Mouse (Mus musculus) heart, adult 18-20 months (tissue): ENCODE results near the gene Rnf43. TPM values are rescaled to one million over a fixed set of nuclear protein-coding genes. Genes with fewer than 3 reads are reported as not detected.

Experiments used
- DNase-seq, 2 experiments: peaks; one replicate each; pipeline ENCODE4 v3.0.0; 2021 to 2022; ENCODE audit warnings: mixed read lengths in 1 of 2
- long read RNA-seq, 2 experiments: library from polyadenylated mRNA; stranded (forward); transcript quantifications; one replicate each; pipeline ENCODE4 v2.0.0; 2021
- total RNA-seq, 2 experiments: library from RNA; stranded (reverse); gene quantifications; 2 replicates each; pipeline ENCODE4 v1.2.3; 2021

The Rnf43 gene
- total RNA-seq, result under 1 TPM; 0.10 to 0.67 TPM
- long read RNA-seq, experiment 1, partial matches to known transcripts, result 0 of 1 reads
- long read RNA-seq, experiment 1, other reads (novel, unspliced or antisense), result 1 of 1 reads
- long read RNA-seq, experiment 2, partial matches to known transcripts, result 0 of 2 reads
- long read RNA-seq, experiment 2, other reads (novel, unspliced or antisense), result 2 of 2 reads

GRCm38 (mm10) chr11:87662407-87662806 is at the start of gene Rnf43:
Gene Rnf43 (plus strand): TSS chr11:87662722.
- peak; percentile 80 to 92 for DNase-seq

DNA sequence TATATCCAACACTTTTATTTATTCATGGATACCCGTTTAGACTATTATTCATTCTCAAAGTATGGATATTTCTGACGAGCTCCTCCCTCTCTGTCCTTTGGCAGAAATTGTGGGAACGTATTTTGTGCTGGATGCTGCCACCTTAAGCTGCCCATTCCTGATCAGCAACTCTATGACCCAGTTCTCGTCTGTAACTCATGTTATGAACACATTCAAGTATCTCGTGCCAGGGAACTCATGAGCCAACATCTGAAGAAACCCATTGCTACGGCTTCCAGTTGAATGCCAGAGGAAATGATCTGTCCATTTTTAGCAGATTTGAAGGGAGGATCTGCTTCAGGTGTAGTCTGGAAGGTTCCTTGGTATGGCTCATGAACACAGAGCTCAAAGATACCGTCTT is 48.5 kb upstream of the Rnf43 start:
- no peak for DNase-seq

GRCm38 (mm10) chr11:87615551-87615950 is 47.0 kb upstream of the Rnf43 start:
- DNase-seq, result no peak

GRCm38 (mm10) chr11:87615952-87616351 is 46.6 kb upstream of the Rnf43 start:
- DNase-seq, result no peak

DNA sequence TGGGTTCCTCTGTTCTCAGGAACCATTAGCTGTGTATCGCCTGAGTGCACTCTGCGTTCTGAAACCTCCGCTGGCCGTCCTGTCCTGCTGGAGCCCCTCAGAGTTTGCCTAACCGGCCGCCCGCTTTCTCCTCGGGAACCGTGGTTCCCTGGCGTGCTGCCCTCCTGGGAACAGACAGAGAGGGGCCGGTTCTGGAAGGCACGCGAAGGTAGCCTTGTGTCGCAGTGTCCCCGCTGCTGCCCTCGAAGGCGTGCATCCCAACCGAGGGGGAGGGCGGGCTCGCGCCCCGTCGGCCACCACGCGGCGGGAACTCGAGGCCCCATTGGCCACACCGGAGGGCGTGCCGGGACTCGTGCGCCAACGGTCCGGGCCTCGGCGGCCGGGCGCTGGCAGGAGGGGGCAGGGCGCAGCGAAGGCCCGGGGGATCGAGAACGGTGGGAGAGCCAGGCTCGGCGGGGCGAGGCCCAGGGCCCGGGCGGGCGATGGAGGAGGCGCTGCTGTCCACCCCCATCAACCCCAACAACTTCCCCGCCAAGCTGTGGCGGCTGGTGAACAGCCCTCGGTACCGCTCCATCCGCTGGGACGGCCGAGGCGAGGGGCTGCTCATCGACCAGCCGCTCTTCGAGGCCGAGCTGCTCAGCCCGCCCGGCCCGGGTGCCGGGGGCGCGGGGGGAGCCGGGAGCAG is 45.6 kb upstream of the Rnf43 start, which contains the start of gene Hsf5:
Gene Hsf5, plus strand, starts transcription at position 375 of the 685 bp plus-strand sequence.
- DNase-seq, result no peak

- DNase-seq, result no peak
These were observed 44.9 kb upstream of the Rnf43 start for GRCm38 (mm10) chr11:87617606-87618005.

DNA sequence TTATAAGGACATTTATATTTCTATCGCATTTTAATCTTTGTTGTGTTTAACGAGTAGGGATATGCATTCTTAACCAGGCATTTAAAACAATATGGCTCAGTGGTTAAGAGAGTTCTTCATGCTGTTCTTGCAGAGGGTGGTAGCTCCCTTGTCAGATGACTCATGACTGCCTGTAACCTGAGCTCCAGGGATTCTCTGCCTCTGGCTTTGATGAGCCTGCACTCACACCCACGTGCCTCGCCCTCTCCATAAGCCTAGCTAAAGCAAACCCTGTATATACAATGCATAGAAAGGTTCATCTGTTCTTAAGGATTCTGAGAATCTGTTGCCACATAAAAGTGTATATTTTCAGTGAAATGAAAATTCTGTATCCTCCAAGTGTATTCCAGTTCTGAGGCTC is 39.4 kb upstream of the Rnf43 start:
- no peak for DNase-seq

DNA sequence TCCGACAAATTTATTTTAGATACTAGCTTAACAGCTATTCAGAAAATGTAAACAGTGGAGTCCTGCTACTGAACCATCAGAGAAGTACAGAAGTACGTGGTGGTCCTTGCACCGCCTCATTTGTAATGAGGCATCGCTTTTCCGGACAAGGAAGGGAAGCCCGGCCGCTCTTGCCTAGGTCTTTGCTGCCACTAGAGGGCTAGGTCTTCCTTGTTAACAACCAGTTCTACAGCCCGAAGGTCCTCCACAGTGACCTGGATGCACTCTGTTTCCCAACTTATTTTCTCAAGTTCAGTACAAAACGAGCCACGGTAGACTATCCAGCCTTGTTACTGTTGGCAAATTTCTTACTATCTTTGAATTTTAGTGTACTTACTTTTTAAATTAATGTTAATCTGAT is 32.7 kb upstream of the Rnf43 start:
- DNase-seq, result peak in 1 of 2 experiments; percentile 48

DNA sequence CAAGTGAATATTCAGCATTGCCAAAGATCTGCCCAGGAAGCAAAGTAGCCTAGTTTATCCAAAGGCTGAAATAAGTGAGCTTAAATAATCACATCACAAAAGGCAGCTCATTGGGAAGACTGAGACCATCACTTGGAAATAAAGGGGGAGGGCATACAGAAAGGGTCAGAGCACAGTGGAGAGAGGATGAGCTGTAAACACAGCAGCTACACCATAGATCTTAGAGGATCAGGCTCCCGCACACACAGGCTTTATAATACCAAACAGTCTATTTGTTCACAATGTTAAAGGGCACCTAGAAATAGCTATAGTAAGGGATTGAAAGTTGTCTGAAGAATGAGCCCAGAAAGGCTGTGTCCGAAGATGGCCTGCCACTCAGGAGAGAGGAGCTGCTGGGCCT is 23.7 kb upstream of the Rnf43 start:
- no peak for DNase-seq

- DNase-seq, result peak; percentile 68 to 70
These were observed 23.3 kb upstream of the Rnf43 start for GRCm38 (mm10) chr11:87639206-87639605.

- DNase-seq, result no peak
These were observed 19.7 kb upstream of the Rnf43 start for GRCm38 (mm10) chr11:87642865-87643264.

DNA sequence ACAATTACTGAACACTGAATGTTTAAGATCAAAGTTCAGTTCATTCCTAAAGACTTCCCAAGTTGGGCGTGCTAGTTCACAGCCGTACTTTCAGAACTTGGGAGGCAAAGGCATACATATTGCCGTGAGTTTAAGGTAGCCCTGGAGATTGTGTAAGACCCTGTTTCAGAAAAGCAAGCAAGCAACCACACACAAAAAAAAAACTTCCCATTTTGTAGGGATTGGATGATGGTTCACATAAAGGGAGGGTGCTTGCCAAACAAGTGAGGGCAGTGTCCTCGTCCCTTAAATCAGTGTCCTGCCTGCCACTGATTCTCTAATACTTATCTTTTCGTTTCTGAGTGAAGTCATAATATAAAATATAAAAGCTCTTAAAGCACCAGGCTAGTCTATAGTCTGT is 7.8 kb upstream of the Rnf43 start:
- no peak for DNase-seq

DNA sequence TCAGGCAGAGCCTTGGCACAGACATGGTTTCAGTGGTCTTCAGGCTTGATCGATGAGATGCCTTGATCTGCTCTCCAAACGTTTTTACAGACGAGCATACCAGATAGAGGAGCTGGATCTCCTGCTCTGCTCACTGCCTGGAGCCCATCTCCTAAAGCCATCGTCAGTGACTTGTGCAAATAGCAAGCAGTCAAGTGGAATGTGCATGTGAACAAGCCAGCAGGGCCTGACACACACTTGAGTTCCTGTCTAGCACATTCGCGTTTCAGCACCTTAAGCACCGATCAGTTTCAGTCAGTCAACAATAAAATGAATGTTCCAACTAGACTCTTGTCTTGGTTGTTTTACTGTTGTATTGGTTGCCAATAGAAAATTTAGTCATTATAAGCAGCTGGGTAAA is 3.3 kb upstream of the Rnf43 start:
- DNase-seq, result no peak

DNA sequence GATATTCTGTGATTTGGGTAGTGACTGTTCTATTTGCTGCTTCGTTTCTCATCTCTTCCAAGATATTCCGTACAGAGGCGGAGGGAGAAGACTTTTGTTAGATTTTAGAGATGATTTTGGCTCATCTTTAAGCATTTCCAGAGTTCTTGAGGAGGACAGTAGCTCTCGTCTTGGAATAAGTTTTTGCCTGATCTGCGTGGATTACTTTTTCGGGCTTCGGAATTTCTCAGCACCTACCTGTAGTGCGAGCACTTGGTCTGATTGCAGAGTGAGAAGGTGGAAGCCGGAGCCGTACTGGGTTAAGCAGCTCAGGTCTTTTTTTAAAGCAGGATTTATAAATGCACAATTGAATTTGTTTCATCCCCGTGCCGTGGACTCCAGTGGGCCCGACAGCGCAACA is 300 bp downstream of the Rnf43 start:
- DNase-seq, result peak in 1 of 2 experiments; percentile 5

- no peak for DNase-seq
These were observed 1.4 kb downstream of the Rnf43 start for GRCm38 (mm10) chr11:87663948-87664347.

GRCm38 (mm10) chr11:87664521-87664920 is 2.0 kb downstream of the Rnf43 start:
- no peak for DNase-seq

GRCm38 (mm10) chr11:87665224-87665623 is 2.7 kb downstream of the Rnf43 start:
- DNase-seq, result no peak

GRCm38 (mm10) chr11:87665658-87666057 is 3.1 kb downstream of the Rnf43 start:
- no peak for DNase-seq

DNA sequence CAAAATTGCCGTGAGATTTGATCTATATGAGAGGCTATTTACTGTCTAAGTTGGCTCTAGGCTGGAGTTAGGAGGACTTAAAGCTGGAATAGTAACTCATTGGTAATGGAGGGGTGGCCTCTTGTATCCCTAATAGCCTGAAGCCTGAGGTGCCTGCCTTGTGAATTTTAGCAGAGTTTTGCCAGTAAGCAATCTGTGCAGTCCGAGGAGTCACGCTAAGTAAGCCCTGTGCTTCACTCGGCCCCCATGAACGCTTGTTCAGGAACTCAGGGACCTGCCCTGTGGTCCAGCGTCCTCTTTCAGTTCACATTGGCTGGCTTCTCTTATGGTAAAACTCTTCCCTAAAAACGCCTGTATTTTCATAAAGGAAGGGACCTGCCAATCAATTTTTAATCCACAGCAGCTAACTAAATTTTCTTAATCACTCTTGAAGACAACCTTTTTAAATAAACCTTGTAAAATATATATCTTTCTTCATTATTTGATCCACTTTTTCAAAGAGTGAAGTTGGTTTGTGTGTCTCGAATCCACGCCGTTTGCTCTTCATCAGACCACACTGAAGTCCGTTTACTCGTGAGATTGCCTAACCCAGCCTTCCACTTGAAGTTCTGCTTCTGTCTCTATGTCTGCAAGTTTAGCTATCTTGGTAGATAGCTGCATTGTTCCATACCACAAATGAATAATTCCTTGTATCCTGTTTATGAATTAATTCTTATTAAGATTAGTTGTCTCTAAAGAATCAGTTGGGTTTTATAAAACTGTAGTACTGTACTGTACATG is 3.9 kb downstream of the Rnf43 start:
- DNase-seq, result no peak

GRCm38 (mm10) chr11:87667107-87668090 is 4.9 kb downstream of the Rnf43 start:
- no peak for DNase-seq

DNA sequence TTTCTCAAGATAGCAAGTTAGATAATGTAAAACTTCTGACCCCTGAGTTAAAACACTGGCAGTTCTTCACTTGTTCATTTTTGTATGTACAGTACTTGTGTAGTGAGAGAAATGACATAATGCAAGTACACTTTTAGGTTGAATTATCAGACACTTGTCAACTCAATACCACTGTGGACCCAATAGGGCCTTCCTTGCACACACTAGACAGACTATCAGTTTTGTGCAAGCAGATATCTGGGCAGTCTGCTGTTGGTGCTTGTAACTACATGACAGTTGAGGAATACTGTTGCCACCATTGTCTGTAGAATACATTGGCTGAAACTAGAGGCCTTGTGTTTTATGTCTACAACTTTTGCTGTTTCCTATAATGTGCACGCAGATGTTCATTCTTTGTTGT is 10.8 kb downstream of the Rnf43 start:
- DNase-seq, result no peak

- DNase-seq, result no peak
These were observed 13.1 kb downstream of the Rnf43 start for GRCm38 (mm10) chr11:87675606-87676005.
